Mouse (Mus musculus) testis, adult 2 months (tissue): Measurements from ENCODE around the gene Hoxb4.

Source experiments
- CTCF ChIP-seq: fragments of 200-500 bp; IDR thresholded peaks from 2 replicates; pipeline ENCODE4 v1.5.1; 2012; ENCODE audit warnings: low read depth, mild to moderate bottlenecking, inconsistent platforms, low read length, moderate library complexity; ENCODE audit not compliant: control insufficient read depth, insufficient read depth, insufficient replicate concordance
- POLR2A ChIP-seq: fragments of 200-500 bp; IDR thresholded peaks from 2 replicates; pipeline ENCODE4 v1.6.1; 2012; ENCODE audit warnings: low read depth, mild to moderate bottlenecking, inconsistent platforms, low read length, moderate library complexity; ENCODE audit not compliant: control insufficient read depth

DNA sequence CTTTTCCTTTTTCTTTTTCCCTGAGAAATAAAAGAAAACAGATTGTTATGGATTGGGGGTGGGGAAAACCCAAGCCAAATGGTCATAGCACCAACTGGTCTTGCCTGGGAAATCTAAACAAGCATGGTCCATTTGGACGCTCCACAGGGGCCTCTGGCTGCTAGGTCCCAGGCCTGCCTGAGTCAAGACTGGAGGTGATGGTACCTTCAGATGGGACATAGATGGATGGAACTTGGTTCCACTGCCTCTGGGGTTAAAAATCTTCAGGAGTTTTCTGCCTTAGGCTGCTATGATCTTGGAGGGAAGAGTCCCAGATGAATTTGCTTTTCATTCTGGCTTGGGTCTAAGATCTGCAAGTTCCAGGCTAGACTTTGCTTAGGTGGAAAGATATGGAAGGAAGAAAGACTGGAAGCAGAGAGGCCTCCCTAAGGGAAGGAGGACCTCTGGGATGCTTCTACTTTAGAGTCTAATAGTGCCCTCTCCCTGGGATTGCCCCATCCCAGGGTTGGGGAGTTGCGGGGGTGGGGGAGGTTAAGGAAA is 25.2 kb downstream of the Hoxb4 start:
- no peak for TF ChIP-seq CTCF
- no peak for TF ChIP-seq POLR2A
